Mouse (Mus musculus): Measurements from ENCODE around the gene Fgfr2.
A peak's percentile ranks its signal among the peaks of the same experiment; 100 is the strongest.

DNA sequence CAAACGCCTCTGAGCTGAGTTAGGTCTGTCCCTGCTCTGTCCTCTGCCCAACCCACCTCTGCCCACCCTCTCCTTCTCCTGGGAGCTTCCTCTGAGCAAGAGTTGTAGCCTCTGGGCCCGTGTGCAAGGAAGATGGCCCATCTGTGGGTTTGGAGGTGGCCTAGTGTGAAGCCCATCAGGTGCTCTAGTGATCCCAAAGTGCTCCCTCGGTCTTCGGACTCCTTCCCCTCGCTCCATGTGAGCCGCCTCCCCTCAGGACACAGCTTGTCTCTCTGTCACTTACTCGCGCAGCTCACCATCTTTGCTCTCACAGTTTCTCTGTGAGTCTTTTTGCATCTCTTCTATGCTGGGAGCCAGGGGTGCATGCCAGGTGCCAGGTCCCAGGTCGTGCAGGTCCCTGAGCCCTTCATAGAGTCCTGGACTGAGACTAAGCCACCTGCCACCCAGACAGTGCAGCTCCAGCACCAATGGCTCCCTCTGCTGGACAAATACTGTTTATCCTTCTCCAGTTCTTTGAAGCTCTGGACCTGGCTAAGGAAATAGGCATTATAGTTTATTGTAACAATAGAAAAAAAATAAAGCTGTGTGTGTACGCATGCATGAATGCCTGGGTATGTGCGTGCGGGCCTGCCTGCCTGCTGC is 484.6 kb downstream of the Fgfr2 start:
- TF ChIP-seq POLR2A (IDR thresholded peaks at IDR 0.05; ENCODE audit: low read depth, low read length) (no peak), CTCF (conservative IDR thresholded peaks at IDR 0.05; ENCODE audit: insufficient read depth, insufficient read length, low read depth, low read length) (peak; percentile 79)

Data from kidney, adult 2 months (tissue).